Mouse (Mus musculus) brain, embryonic 14.5 days (tissue): Measurements from ENCODE around the gene Ddx25.

Experiments used
- CTCF ChIP-seq: fragments of 200-500 bp; IDR thresholded peaks from 2 replicates; pipeline ENCODE4 v1.5.1; 2012; ENCODE audit warnings: inconsistent platforms, mild to moderate bottlenecking, moderate library complexity, borderline replicate concordance; ENCODE audit not compliant: insufficient read depth, insufficient read length; ENCODE audit errors: extremely low read depth
- POLR2A ChIP-seq: fragments of 200-500 bp; IDR thresholded peaks from 2 replicates; pipeline ENCODE4 v1.6.1; 2012; ENCODE audit warnings: mild to moderate bottlenecking, inconsistent platforms, borderline replicate concordance; ENCODE audit not compliant: poor library complexity, insufficient read depth, insufficient read length, severe bottlenecking; ENCODE audit errors: extremely low read depth

- TF ChIP-seq CTCF (no peak), POLR2A (no peak)
Observed at GRCm38 (mm10) chr9:35516182-35516581, 42.1 kb downstream of the Ddx25 start.
